ENCODE assay signal across 9 mouse cellular contexts in the genomic region with DNA sequence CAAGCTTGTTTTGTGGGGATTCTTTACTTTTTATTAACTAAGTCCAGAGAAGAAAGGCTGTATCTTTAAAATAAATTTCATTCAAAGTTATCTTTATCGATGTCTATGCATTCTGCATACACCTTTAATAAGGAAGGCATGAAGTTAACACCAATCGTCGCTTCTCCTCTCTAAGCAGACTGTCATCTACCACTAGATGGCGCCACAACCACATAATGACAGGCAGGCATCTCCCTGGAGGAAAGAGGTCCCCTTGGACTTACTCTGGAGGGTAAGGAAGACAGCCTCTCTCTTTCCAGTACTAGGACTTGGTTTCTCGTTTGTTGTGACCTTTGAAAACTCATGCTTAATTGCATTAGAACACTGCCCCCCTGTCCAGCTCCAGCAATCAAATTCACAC. TPM values are rescaled to one million over a fixed set of nuclear protein-coding genes. Genes with fewer than 3 reads are reported as not detected.
DNase-seq lines count a peak whose midpoint lies in the region; ATAC-seq and TF ChIP-seq lines count a peak whose summit lies in the region.
"Had no signal": no experiment of that assay in that cellular context is flagged by ENCODE, and none has a peak within 500 bp of the region (broad histone marks: within the 10 kb centered on the region; RNA-seq: fewer than 3 reads in every experiment).

No protein-coding gene starts in this region.

- no peak overlapping the region for H3K4me2 ChIP-seq in forebrain, embryonic 13.5 days
- H3K4me2 ChIP-seq in intestine, postnatal 0 days (replicated peaks; ENCODE audit: low read depth) = no peak overlapping the region

- H3K9me3 ChIP-seq in forebrain, embryonic 13.5 days (replicated peaks) = no peaks in the 10 kb centered on the region
- H3K9me3 ChIP-seq in intestine, postnatal 0 days (ENCODE audit: control insufficient read depth) = no peaks in the 10 kb centered on the region

- peaks cover 7% of the 10 kb centered on the region for H3K27me3 ChIP-seq in forebrain, embryonic 13.5 days
- H3K27me3 ChIP-seq in intestine, postnatal 0 days (replicated peaks; ENCODE audit: control insufficient read depth, insufficient read depth, low read length) = no peaks in the 10 kb centered on the region

- no peaks in the 10 kb centered on the region for H3K36me3 ChIP-seq in forebrain, embryonic 13.5 days (ENCODE audit: poor library complexity, severe bottlenecking)
- no peaks in the 10 kb centered on the region for H3K36me3 ChIP-seq in intestine, postnatal 0 days (ENCODE audit: control insufficient read depth, insufficient read depth)

- peak; percentile 30 to 68 for DNase-seq in spleen, postnatal 10 days (ENCODE audit: low spot score in 2 of 2)
- DNase-seq in spleen, adult 12 weeks (ENCODE audit: low spot score) = no peak
- DNase-seq in c-Kit-positive CD71-negative TER-119-negative erythroid progenitor cells, embryonic 14.5 days (ENCODE audit: low read depth) = peak; percentile 74
- peak; percentile 63 to 65 for DNase-seq in left cerebral cortex, postnatal 36 days (ENCODE audit: low spot score in 2 of 2)
- DNase-seq in ovary, postnatal 10 days (ENCODE audit: low spot score) = peak; percentile 29
- peak; percentile 75 for DNase-seq in thymus, postnatal 4 days

- H3K9ac ChIP-seq in forebrain, embryonic 13.5 days = no peak overlapping the region
- no peak overlapping the region for H3K9ac ChIP-seq in intestine, postnatal 0 days (ENCODE audit: low read depth, low read length)

- H3K4me1 ChIP-seq in forebrain, embryonic 13.5 days = no peaks in the 10 kb centered on the region
- no peaks in the 10 kb centered on the region for H3K4me1 ChIP-seq in intestine, postnatal 0 days (replicated peaks; ENCODE audit: control insufficient read depth, insufficient read depth, low read length)

- H3K4me3 ChIP-seq in forebrain, embryonic 13.5 days = no peak overlapping the region
- H3K4me3 ChIP-seq in intestine, postnatal 0 days (ENCODE audit: low read depth, low read length) = no peak overlapping the region

- WGBS in forebrain, embryonic 13.5 days = 12% methylated on average over 5 of the region's 5 CpGs
- WGBS in intestine, postnatal 0 days = 8% methylated on average over 5 of the region's 5 CpGs

- peak; percentile 92 for TF ChIP-seq CTCF in intestine, postnatal 0 days (IDR thresholded peaks at IDR 0.05; ENCODE audit: low read depth)

- intact Hi-C loops in left cerebral cortex, postnatal 36 days (cut with DNase I) = loop anchor here (1.0 to 2.0 kb wide), 2 partner anchors 61 to 84 kb away; no protein-coding TSS in a partner anchor

- no peak overlapping the region for H3K27ac ChIP-seq in forebrain, embryonic 13.5 days
- no peak overlapping the region for H3K27ac ChIP-seq in intestine, postnatal 0 days (ENCODE audit: low read depth, low read length)

- peak; percentile 73; the same call in 1 of the 2 replicates for ATAC-seq in forebrain, embryonic 13.5 days
- no peak for ATAC-seq in intestine, postnatal 0 days

RNA-seq across cellular contexts. Expression of a gene that starts 6.7 kb away (rescaled TPM):
- not detected in 2 replicates for polyA plus RNA-seq in forebrain, embryonic 13.5 days (2015; fragmentation: Nextera tagmentation; extraction: Ambion mirVana)
- not detected in 2 replicates for polyA plus RNA-seq in intestine, postnatal 0 days (2015; fragmentation: Nextera tagmentation; extraction: Ambion mirVana)
- total RNA-seq in left cerebral cortex, postnatal 36 days (2021) = not detected
- total RNA-seq: gastrocnemius, postnatal 36 days had no signal
